Mouse (Mus musculus) urinary bladder, postnatal 10 days (tissue): ENCODE results near the gene Fam198a.

ENCODE experiments used
- DNase-seq: peaks from one replicate; pipeline ENCODE4 v3.0.0; 2022; ENCODE audit warnings: low spot score

The Fam198a gene

DNA sequence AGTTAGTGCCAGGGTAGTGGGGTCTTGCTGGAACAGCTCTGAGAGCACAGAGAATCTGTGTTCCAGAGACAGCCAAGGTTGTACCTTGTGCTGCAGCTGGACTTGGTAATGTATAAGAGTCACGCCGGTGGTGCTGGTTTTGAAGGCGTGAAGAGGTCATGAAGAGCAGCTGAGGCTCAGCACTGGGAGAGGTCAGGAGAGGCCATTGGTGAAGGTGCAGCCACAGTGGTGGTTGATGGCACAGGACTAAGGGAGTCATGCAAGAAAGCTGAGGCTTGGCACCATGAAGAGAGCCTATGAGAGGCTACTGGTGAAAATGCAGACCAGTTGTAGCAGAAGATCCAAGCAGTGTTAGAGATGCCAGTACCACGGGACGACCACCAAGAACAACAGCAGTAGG is 70.8 kb downstream of the Fam198a start:
- no peak for DNase-seq

DNA sequence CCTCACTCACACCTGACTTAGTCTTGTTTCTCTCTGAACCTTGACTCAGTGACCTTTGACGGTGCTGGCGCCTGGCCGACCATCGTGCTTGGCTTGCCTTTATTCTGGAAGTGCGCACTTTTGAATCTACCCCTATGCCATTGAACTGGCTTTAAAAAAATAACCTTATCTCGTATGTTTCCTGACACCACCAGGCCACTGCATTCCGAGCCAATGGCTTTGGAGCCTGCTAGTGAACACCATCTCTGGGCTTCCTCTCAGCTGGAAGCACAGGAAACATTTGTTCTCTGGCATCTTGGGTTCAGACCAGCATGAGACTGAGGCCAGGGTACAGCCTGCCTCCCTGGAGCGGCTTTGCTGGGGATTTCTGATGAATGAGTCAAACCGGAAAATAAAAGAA is 72.0 kb downstream of the Fam198a start:
- no peak for DNase-seq

DNA sequence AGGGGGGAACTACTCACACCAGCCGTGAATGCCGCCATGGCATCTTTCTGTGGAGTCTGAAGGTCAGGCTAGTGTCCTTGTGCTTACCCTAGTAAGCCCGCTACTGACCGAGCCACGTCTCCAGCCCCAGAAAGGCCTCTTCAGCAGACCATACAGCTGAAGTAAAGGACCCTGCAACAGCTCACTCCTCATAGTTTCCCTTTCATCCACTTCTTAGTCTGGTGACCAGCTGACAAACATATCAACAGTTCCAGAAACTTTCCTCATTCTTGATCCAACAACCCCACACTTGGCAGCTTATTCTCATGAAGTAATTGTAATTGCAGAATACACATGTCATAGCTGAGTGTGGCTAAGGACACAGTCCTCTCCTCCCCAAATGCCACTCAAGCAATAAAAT is 73.1 kb downstream of the Fam198a start:
- DNase-seq: no peak

DNA sequence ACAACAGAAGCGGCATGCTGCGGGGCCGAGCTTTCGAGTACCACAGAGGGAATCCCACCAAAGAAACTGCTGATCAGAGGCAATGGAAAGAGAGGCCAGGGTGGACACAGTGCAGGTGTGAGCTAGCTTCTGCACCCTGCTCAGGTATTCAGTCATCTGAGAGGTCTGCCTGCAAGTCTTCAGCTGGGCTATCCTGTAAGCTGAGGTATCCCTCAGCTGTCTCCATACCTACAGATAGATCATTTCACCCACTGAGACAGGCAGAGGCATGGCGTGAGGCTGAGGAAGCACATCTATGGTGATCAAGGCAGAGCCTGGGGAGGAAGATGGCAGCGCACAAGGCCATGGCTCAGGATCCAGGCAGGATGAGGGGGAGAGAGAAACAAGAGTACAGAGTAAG is 73.6 kb downstream of the Fam198a start:
- no peak for DNase-seq

DNA sequence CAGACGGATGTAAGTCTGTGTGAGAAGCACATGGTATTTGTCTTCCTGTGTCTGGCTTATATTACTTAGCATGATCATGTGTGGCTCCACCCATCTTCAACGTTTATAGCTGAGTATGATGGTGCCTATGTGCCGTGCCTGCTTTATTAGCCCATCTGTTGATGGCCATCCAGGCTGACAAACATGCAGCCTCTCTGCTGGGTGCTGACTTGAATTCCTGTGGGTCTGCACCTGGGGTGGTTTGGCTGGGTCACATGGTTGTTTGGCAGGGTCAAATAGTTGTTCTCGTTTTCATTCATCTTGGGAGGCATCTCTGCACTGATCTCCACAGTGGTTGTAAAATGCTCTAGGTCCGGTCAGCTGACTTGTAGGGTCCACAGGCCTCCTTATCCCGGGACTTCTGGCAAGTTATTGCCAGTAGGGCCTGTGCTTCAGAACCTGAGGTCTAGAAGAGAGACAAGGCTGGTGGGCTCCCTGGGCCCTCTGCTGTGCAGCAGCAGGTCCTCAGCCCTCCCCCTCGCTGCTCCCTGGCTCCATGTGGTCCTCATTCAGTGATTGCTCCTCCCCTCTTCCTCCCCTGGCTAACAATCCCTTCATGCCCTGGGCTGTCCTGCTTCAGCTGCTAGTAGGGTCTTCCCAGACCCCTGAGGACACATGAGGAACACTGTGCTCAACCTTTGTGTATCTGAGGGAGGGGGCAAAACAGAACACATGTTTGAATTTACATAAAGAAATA is 75.2 kb downstream of the Fam198a start:
- DNase-seq: no peak

DNA sequence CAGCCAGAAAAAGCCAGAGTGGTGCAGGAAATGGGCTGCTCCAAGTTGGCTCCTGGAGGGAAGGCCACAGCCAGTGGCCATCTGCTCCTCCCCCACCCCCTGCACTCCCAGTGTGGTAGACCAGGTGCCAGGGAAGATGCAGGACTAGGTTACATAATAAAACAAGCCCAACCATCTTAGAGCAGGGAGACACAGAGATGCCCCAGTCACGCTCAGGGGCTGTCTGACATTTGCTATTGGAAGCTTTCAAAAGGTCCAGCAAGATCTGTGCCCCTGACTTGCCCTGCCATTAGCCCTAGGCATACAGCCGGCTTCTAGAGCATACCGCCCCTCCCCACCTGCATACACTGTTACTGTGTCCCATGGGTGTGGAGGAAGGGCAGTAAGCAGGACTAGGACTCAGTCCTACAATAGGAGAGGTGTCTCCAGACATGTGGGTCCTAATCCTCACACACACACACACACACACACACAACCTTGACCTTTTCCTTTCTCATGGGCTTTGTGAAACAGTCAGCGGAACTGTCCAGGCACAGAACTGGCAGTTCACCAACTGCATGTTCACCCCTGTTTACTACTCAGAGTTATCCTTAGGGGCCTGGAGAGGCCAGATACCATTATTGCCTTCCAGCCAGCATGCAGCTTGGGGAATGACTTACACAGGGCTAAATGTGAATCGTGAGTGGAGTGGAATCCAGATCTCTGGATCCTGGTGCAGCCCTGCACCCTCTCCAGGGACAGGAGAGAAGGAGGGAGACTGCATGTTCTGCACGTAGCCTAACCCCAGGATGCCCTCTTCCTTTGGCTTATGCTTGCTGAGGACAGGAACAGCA is 76.5 kb downstream of the Fam198a start:
- DNase-seq: no peak

GRCm38 (mm10) chr9:122027914-122028745 is 77.3 kb downstream of the Fam198a start:
- no peak for DNase-seq

DNA sequence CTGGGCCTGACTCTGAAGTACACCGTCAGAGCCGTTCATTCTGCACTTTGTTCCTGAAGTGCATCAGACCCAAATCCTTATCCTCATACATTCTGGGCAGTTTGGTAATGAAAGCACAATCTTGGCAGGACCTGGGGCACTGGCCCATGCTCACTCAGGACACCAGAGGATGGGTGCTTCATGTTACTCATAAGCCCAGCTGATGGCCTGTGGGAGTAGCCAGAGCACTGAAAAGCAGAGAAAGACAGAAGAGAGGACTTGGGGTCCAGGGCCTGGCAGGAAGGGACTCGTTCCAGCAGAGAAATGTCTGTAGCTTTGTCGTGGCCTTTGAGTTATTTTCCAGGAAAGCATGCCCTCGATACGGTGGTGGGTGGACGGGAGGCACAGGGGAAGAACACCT is 79.0 kb downstream of the Fam198a start:
- no peak for DNase-seq
